Mouse (Mus musculus) 3134 (cell line): Measurements from ENCODE around the gene Sap30bp.

Experiments used
- DNase-seq: peaks from one replicate; pipeline ENCODE4 v3.0.0-alpha.2; 2011; ENCODE audit warnings: low spot score; ENCODE audit not compliant: insufficient read length; ENCODE audit errors: extremely low read depth

The Sap30bp gene

DNA sequence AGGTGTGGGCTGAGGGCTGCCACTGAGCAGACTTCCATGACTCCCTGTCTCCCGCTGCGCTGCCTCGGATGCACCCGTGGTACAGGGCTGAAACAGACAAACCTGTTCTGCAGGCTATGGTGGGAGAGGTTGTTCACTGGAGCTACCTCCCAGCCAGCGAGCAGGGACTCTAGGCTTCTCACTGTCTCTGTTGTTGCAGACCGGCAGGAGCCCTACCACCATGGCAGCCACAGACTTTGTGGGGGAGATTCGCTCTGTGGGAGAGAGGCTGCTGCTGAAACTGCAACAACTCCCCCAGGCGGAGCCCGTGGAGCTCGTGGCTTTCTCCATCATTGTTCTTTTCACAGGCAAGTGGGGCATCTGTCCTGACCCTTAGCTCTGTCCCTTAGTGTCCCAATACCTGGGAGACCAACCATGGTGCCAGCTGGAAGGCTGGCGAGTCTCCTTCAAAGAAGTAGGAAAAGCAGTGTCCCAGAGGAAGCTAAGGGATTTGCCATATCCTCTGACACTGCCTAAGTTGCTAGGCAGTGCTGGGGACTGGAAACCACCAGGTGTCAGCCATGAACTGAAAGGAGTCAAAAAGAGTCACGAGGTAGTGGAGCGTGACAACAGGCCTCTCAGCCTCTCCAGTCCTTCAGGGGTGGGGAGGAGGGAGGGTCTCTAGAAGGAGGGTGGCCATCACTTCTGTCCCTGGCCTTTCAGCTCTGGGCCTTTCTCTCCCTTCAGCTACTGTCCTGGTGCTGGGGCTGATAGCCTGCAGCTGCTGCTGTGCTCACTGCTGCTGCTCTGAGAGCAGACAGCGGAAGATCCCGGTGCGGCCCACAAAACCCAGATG is 27.9 kb upstream of the Sap30bp start:
- no peak for DNase-seq

DNA sequence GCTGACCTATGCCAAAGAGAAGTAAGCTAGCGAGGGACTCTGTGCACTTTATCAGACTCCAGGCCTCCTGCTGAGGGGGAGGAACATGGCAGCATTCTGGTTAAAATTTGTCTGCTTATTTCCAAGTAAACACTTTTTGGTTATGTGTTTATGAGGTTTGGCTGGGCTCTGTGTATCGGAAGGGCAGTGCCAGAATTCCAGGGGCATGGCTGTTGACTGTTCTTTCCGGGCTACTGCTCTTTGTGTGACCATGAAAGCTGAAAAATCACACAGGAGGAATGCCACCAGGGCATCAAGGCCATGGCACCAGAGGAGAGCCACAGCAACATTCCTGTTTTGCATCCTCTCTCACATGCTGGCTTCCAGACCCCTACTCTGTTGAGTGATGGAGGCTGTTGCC is 27.0 kb upstream of the Sap30bp start:
- no peak for DNase-seq

DNA sequence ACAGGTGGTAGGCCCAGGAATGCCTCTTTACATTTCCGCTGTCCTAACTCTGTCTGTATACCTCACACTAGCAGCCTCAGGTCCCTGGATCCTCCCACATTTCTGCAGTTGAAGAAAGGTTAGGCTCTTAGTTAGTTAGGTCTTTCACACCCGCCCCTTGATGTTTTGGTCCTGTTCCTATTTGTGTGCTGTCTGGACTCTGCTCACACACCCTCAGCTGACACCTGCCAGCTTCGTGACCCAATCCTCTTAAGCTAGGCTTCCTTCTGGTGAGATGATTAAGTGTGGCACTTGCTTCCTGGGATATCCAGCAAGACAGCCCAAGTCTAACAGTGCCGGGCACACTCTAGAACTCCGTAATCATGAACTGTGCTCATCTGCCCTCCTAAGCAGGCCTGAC is 26.6 kb upstream of the Sap30bp start:
- no peak for DNase-seq

DNA sequence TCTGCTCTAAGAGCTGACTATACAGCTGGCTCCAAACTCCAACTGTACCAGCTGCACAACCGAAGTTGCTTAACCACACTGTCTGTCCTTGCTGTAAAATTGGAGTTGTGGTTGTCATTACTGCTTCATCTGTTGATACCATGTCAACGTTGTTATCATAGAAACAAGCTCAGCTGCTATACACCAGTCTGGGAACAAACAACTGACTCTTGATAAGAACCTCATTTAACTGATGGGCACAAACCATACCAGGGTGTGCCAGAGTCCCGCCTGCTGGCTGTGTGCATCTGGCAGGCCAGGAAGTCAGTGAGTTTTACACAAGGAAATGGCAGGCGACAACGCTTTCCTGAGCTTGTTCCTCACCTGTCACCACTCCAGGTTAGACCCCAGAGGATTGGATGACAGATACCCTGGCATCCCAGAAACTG is 21.9 kb upstream of the Sap30bp start:
- DNase-seq: no peak

DNA sequence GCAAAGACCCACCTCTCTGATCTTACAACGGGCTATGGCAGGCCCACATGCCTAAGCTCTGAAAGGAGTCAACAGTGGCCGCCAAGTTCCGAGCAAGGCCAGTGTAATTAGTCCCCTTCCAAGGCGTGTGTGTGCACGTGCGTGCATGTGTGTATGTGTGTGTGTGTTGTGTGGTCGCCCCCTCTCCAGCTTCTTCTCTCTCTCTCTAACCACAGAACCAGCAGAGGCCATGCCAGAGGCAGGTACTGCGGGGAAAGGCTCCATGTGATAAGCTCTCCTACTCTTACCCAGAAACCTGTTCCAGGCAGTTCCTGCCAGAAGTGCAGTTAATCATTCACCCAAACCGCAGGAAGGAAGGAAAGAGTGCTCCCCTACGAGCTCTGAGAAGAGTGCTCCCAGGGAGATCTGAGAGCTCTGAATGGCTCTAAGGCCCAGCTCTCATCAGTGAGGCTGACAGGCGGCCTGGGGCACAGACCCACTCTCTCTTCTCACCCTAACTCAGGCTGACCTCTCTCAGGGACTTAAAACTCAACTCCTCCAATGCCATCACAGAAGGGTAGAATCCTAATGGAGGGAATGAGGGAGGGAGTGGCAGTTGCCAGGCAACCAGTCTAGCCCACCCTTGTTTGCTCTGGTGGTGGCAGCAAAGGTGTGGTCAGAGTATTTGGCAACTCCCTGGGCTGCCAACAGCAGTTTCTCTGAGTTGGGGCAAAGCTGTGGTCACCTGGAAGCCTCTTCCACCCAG is 21.3 kb upstream of the Sap30bp start, which contains the start of gene Smim6:
Gene Smim6 (plus strand): TSS at position 386 of the 745 bp plus-strand sequence.
- DNase-seq: no peak

DNA sequence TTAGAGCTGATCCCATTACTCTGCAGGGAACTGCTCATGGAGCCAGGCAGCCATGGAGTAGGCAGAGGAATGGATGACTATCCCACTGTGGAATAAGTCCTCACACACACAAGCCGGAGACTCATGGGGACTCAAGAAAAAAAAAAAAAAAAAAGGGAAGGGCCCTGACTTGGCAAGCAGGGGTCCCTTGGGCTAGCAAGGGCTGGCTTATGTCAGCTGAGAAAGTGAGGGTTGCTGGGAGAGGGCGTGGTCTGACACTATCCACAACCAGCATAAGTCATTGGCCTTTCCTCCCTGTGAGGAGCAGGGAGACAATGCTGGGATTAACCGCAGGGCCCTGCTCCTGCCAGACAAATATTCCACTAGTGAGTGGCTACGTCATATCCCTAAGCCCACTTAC is 16.5 kb upstream of the Sap30bp start:
- DNase-seq: no peak

DNA sequence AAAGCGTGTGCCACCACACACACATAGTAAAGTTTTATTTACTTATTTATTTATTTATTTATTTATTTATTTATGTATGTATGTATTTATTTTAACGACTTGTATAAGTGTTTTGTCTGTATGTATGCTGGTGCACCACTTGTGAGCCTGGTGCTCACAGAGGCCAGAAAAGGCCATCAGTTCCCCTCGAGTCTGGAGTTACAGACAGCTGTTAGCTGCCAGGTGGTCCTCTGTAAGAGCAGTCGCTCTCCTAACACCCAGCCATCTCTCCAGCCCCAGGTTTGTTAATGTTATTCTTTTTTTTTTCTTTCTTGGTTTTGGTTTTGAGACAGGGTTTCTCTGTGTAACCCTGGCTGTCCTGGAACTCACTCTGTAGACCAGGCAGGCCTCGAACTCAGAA is 14.4 kb upstream of the Sap30bp start:
- DNase-seq: no peak

DNA sequence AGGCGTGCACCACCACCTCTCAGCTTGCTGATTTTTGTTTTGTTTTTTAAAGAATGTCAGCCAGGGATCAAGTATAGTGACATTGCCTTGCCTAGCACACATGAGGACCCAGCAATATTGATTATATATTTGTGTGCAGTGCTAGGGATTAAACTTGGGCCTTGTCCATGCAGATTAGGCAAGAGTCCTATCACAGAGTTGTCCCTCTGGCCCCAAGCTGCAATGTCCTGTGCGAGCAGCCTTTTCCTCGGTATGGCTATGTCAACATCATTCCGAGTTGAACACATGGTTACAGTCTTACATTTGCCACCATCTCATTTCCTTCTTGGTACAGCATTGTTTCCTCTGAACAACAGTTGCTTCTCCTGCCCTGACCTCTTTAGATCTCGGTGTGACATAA is 14.0 kb upstream of the Sap30bp start:
- DNase-seq: no peak

DNA sequence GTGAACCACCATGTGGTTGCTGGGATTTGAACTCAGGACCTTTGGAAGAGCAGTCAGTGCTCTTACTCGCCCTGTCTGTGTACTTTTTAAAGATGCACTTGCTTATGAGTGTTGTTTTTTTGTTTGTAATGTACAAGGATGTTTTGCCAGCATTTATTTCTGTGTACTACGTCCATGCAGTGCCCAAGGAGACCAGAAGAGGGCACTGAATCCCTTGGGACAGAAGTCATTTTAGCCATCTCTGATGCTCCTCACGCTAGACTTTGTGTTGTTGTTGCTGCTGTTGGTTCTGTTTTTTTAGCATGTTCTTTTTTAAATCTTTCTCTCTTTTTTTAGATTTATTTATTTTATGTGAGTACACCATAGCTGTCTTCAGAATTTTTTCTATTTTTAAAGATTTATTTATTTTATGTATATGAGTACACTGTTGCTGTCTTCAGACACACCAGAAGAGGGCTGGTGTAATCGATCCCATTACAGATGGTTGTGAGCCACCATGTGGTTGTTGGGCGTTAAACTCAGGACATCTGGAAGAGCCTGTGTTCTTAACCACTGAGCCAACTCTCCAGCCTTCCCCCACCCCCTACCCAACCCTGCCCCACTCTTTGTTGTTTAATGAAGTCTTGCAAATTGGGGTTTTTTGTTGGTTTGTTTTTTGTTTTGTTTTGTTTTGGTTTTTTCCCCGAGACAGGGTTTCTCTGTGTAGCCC is 12.8 kb upstream of the Sap30bp start:
- DNase-seq: peak; percentile 35

DNA sequence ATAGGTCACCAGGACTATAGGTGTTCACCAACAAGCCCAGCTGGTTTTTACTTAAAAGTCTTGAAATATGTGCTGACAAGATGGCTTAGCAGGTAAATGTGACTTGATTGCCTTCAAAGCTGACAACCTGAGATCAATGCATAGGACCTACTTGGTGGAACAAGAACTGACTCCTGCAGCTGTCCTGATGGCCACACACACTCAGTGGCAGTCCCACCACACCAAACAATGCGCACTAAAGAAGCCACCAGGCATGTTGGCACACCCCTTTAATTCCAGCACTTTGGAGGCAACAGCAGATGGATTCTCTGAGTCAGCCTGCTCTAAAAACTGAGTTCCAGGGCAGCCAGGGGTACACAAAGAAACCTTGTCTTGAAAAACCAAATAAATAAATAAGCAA is 11.1 kb upstream of the Sap30bp start:
- DNase-seq: no peak

DNA sequence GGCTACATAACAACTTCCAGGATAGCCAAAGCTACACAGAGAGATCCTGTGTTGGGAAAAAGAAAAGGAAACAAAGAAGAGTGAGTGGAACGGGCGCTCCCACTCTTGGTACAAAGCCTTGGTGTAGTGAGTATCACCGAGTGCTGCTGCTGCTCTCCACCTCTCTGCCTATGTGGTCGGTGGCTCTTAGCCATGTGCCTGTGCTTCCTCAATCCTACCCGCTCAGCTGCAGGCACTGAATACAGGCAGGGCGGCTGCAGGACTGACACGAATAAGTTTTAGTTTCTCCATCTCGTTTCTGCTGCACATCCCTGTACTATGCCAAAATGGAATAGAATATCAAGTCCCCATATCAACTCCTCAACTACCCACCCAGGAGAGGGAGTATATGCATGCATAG is 4.1 kb upstream of the Sap30bp start:
- DNase-seq: no peak

DNA sequence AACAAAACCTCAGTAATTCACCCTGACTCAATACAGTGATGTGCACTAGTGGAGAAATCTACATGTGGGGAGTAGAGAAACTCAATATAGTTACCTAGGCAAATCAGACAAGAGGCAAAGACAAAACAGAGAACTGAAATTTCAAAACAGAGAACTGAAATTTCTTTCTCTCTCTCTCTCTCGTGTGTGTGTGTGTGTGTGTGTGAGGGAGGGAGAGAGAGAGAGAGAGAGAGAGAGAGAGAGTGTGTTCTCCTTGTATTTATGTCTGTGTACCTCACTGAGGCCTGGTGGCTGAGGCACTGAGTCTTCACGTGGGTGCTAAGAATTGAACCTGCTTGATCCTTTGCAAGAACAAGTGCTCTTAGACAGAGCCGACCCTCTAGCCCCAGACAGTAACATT is 3.3 kb upstream of the Sap30bp start:
- no peak for DNase-seq

DNA sequence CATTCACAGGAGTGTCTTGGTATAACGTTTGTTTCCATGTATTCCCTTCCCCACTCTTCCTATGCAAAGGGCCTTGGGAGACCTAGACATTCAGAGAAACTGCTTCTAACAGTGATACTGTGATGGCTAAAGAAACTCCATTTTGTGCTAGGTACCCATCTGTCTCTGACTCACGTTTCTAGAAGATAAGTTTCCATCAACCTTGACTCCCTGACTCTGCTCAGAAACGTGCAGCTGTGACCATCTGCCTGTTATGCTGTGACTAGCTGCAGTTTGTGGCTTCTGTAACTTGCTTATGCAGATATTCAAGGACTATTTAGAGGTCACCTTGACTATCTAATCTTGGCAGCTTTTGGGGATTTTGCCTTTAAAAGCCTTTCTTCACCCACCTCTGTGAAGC is 1.8 kb upstream of the Sap30bp start:
- DNase-seq: no peak

DNA sequence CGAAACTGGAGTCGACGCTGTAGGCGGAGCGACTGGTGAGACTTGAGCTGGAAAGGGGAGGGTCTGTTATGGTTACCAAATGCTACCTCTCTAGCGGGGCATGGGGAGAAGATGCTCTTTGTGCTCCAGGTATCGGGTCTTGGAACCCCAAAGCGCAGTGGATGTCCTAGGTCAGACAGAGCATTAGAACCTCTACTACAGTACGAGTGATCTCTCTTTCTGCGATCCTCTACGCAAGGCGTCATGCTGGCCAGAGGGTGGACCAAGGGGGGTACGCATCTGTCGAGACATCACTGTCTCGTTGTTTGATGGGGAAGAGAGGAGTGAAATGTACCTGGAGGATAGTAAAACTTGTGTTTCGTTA is 647 bp downstream of the Sap30bp start:
- no peak for DNase-seq

DNA sequence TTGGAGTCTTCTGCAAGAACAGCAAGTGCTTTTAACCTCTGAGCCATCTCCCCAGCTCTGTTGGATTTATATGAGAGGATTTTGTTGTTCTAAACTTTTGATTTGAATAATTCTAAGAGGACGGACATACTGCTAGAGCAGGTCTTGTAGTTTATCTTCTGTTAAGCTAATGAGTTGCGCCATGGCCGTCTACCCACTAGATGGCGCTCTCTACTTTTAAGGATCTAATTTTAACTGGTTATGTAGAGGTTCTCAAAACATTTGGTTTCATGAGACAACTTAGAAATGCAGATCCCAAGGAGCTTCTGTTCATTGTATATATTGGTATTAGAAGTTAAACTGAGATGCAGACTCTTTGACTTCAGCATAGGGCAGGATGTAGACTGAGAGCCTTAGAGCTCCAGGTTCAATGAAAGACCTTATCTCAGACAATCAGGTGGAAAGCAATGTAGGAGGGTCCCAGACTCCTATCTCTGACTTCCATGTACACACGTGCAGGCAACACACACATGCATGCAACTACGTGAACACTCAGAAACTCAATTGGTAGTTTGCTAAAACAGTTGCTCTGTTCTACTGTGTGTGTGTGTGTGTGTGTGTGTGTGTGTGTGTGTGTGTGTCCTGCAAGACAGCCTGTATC is 6.7 kb downstream of the Sap30bp start:
- no peak for DNase-seq

DNA sequence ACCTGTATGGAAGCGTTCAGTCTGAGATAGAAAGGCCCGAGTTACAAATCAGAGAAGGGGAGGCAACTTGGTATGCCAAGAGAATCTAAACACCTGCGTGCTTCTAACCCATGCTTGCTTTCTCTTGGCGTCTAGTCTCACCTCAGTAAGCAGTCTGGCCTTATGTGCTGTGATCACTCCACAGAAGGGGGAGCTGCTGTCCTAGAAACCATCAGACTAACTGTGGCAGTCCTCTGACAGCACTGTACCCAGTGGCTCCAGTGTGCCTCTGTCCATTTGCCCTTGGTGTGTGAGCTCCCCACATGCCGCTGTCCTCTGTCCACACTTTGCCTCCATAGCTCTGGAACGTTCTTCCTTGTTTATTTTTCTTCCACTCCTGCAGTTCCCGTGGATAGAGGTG is 8.9 kb downstream of the Sap30bp start:
- no peak for DNase-seq

DNA sequence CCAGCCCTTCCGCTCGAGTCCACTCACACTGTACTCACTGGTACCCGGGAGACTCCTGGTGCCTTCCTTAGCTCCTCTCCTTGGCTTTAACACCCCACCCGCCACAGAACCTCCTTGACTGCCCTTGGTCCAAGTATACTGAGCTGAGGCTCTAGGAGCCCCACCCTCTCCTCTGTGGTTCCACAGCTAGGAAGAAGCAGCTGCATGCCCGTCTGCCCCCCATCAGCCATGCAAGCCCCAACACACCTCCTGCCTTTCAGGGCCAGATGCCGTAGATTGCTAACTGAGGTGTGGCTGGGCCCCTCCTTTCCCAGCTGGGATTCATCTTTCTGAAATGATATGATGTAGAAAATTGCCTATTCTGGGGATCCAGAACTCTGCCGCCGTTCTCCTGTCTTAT is 12.2 kb downstream of the Sap30bp start:
- no peak for DNase-seq

DNA sequence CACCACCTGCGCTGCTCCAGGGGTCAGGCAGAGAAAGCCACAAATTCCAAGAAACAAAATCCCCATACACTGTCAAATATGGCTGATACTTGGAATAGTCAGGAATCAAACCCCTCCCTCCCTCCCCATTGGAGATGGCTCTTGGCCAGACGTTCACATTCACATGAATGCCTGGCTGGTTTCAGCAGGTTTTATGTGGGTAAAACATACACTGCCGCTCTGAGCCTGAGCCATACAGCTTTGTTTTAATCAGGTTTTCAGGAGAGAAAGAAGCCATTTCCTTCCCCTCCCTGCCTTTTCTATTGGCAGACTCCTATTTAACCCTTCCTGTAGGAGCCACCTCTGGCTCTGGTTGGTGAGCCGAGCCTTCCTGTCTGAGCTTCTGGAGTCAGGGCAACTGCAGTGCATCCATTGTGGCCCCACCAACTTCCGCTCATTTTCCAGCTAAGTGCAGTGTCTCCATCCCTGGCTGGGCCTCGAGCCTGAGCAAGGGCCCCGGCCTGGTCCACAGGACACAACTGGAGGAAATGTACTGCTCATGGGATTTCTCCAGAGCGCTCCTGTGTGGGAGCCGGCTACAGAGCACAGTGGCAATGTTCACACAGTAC is 13.2 kb downstream of the Sap30bp start:
- no peak for DNase-seq

DNA sequence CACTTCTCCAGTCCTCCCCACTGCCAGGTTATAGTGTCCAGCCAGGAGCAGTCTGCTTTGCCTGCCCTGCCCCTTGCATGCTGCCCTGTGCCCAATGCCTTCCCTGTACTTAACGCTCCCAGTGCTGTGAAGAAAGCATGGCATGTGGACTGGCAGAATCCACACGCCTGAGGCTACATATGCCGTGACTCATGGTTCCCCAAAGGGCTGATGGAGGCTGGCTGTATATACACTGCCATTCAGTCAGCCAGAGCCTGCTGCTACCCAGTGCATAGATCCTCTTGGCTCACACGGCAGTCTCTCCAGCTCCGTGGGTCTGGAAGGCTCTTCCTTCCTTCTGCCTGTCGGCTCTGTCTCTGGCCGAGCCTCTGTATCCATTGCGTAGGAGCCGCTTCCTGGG is 15.2 kb downstream of the Sap30bp start:
- DNase-seq: peak; percentile 80

DNA sequence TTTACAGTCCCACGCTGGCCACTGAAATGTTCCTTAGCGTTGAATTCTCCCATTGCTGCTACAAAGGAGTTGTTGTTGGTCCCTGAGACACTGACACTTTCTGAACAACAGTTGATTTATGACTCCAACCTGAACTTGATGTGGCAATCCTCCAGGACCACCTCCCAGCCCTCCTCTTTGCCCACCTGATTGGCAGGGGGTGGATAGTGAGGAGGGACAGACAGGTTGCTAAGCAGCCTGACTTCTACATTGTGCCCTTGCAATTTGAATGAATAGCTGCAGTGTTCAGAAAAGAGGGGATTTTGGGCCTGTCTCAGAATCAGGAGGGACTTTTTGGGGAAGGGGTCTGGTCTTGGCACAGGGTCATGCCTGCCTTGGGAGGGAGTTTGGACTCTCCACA is 17.6 kb downstream of the Sap30bp start:
- DNase-seq: no peak

DNA sequence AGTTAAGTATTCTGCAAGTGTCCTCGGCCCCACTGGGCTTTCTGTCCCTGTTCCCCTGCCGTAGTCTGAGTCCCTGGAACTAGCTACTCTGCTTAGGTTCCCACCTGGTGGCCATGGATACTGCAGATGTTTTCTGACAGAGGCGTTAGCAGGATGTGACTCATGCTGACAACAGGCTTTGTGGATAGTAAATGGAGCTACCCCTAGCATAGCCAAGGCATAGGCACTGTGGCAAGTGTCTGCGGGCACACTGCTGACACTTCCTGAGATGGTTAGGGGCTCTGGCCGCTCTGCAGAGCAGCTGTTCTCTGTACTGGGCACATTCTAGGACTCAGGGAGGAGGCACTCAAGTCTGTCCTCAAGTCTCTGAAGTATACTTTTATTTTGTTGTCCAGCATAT is 21.6 kb downstream of the Sap30bp start:
- DNase-seq: peak; percentile 76
